Mouse (Mus musculus) midbrain, embryonic 16.5 days (tissue): ENCODE data around the gene Erap1. TPM values are rescaled to one million over a fixed set of nuclear protein-coding genes. Genes with fewer than 3 reads are reported as not detected.
A peak's percentile ranks its signal among the peaks of the same experiment; 100 is the strongest.
"Not testable (repeated sequence)": the region's sequence is repeated elsewhere in the genome, so short reads cannot be mapped to it uniquely, and the experiment has no call there.

ENCODE experiments used
- ATAC-seq: fragments of 200-750 bp; cut with Nextera tagmentation; 2 replicates; pipeline ENCODE4 v1.8.0; 2017; ENCODE audit warnings: moderate TSS enrichment
- H3K27ac ChIP-seq: fragments of 300-500 bp; sonication (generic); 2 replicates; pipeline ENCODE4 v1.5.1; 2014; ENCODE audit warnings: mild to moderate bottlenecking, low read length, mixed read lengths
- H3K27me3 ChIP-seq: fragments of 300-500 bp; sonication (generic); 2 replicates; pipeline ENCODE4 v1.6.1; 2014; ENCODE audit warnings: low read depth, low read length, mixed read lengths; ENCODE audit not compliant: control insufficient read depth, insufficient read depth
- H3K36me3 ChIP-seq: fragments of 300-500 bp; sonication (generic); 2 replicates; pipeline ENCODE4 v1.6.1; 2014; ENCODE audit warnings: mild to moderate bottlenecking, low read length, moderate library complexity, mixed read lengths; ENCODE audit not compliant: control insufficient read depth, insufficient read depth
- H3K4me1 ChIP-seq: fragments of 300-500 bp; sonication (generic); 2 replicates; pipeline ENCODE4 v1.6.1; 2014; ENCODE audit warnings: mild to moderate bottlenecking, low read length, mixed read lengths; ENCODE audit not compliant: control insufficient read depth, insufficient read depth
- H3K4me2 ChIP-seq: fragments of 300-500 bp; sonication (generic); 2 replicates; pipeline ENCODE4 v1.6.1; 2014; ENCODE audit warnings: mild to moderate bottlenecking, low read length, mixed read lengths
- H3K4me3 ChIP-seq: fragments of 300-500 bp; sonication (generic); 2 replicates; pipeline ENCODE4 v1.5.1; 2014; ENCODE audit warnings: low read depth, mild to moderate bottlenecking, low read length, moderate library complexity, mixed read lengths
- H3K9ac ChIP-seq: fragments of 300-500 bp; sonication (generic); 2 replicates; pipeline ENCODE4 v1.6.1; 2014; ENCODE audit warnings: low read depth, low read length, mixed read lengths
- H3K9me3 ChIP-seq: fragments of 300-500 bp; sonication (generic); replicated peaks from 2 replicates; pipeline ENCODE4 v1.6.1; 2014; ENCODE audit warnings: mild to moderate bottlenecking, low read length, mixed read lengths; ENCODE audit not compliant: control insufficient read depth, poor library complexity, severe bottlenecking
- WGBS: fragments of 180-500 bp; shearing (Covaris S2); extraction: QIAGEN DNeasy Blood & Tissue Kit; methylation state at CpG from one replicate; pipeline ENCODE4 v1.1.7; 2014; 5-methylcytosine and 5-hydroxymethylcytosine counted together
- polyA plus RNA-seq: library from polyadenylated mRNA; unstranded; fragments of >200 nt; fragmentation: Nextera tagmentation; extraction: Ambion mirVana; gene quantifications from 2 replicates; pipeline ENCODE4 v1.2.1, GENCODE M21; 2015

The Erap1 gene
- polyA plus RNA-seq, 1 experiment from 2014 or later: 5.3 TPM

- Histone ChIP-seq H3K27ac (peak overlapping the region; percentile 73), H3K4me2 (peak overlapping the region; percentile 67), H3K36me3 (no peaks in the 10 kb centered on the region), H3K27me3 (no peaks in the 10 kb centered on the region), H3K4me1 (peaks cover 3% of the 10 kb centered on the region), H3K9me3 (no peaks in the 10 kb centered on the region), H3K9ac (peak overlapping the region; percentile 81), H3K4me3 (peak overlapping the region; percentile 53)
- ATAC-seq: peak; percentile 92
- WGBS: under 1% methylated on average over 47 of the region's 49 CpGs
Measured at GRCm38 (mm10) chr13:74639712-74640522, 549 bp downstream of the Erap1 start.

GRCm38 (mm10) chr13:74640523-74640920 is 1.2 kb downstream of the Erap1 start:
- peak overlapping the region; percentile 67 for H3K4me2 ChIP-seq
- 70% methylated on average over 3 of the region's 3 CpGs for WGBS

GRCm38 (mm10) chr13:74695497-74696193 is 56.3 kb downstream of the Erap1 start:
- no peaks in the 10 kb centered on the region for H3K9me3 ChIP-seq
- H3K4me3 ChIP-seq: no peak overlapping the region
- H3K27me3 ChIP-seq: no peaks in the 10 kb centered on the region
- no peaks in the 10 kb centered on the region for H3K4me1 ChIP-seq
- no peak for ATAC-seq
- no peaks in the 10 kb centered on the region for H3K36me3 ChIP-seq
- no peak overlapping the region for H3K27ac ChIP-seq
- 88% methylated on average over 5 of the region's 5 CpGs for WGBS
- H3K4me2 ChIP-seq: no peak overlapping the region
- no peak overlapping the region for H3K9ac ChIP-seq

More at GRCm38 (mm10) chr13:74640523-74640920, 1.2 kb downstream of the Erap1 start:
- H3K36me3 ChIP-seq, H3K9ac ChIP-seq, H3K9me3 ChIP-seq, H3K27me3 ChIP-seq, ATAC-seq, H3K27ac ChIP-seq, H3K4me1 ChIP-seq: not testable (repeated sequence)
- H3K4me3 ChIP-seq: peak overlapping the region; percentile 53

GRCm38 (mm10) chr13:74696225-74696624 is 56.9 kb downstream of the Erap1 start:
- no peak overlapping the region for H3K27ac ChIP-seq
- no peak for ATAC-seq

GRCm38 (mm10) chr13:74719002-74719401 is 79.6 kb downstream of the Erap1 start:
- H3K4me1 ChIP-seq: no peaks in the 10 kb centered on the region
- no peak overlapping the region for H3K27ac ChIP-seq
- H3K9me3 ChIP-seq: no peaks in the 10 kb centered on the region
- WGBS: 84% methylated on average over 2 of the region's 2 CpGs
- no peak overlapping the region for H3K4me2 ChIP-seq
- H3K36me3 ChIP-seq: no peaks in the 10 kb centered on the region
- ATAC-seq: no peak
- H3K4me3 ChIP-seq: no peak overlapping the region
- no peak overlapping the region for H3K9ac ChIP-seq
- H3K27me3 ChIP-seq: no peaks in the 10 kb centered on the region

More at GRCm38 (mm10) chr13:74696225-74696624, 56.9 kb downstream of the Erap1 start:
- no peak overlapping the region for H3K9ac ChIP-seq
- H3K4me1 ChIP-seq: no peaks in the 10 kb centered on the region
- H3K27me3 ChIP-seq: no peaks in the 10 kb centered on the region
- H3K9me3 ChIP-seq: no peaks in the 10 kb centered on the region
- 50% methylated on average over 3 of the region's 3 CpGs for WGBS
- no peak overlapping the region for H3K4me2 ChIP-seq
- H3K4me3 ChIP-seq: no peak overlapping the region
- H3K36me3 ChIP-seq: no peaks in the 10 kb centered on the region

- Histone ChIP-seq H3K27me3 (no peaks in the 10 kb centered on the region), H3K4me2 (no peak overlapping the region), H3K36me3 (no peaks in the 10 kb centered on the region), H3K4me1 (no peaks in the 10 kb centered on the region), H3K9me3 (no peaks in the 10 kb centered on the region), H3K9ac (no peak overlapping the region), H3K4me3 (no peak overlapping the region), H3K27ac (no peak overlapping the region)
- ATAC-seq: no peak
- 91% methylated on average over 4 of the region's 4 CpGs for WGBS
Measured at GRCm38 (mm10) chr13:74733726-74734125, 94.4 kb downstream of the Erap1 start.

- Histone ChIP-seq H3K9me3 (no peaks in the 10 kb centered on the region), H3K27me3 (no peaks in the 10 kb centered on the region), H3K4me3 (no peak overlapping the region), H3K36me3 (no peaks in the 10 kb centered on the region), H3K4me2 (no peak overlapping the region), H3K9ac (no peak overlapping the region), H3K4me1 (no peaks in the 10 kb centered on the region), H3K27ac (no peak overlapping the region)
- ATAC-seq: no peak
- 92% methylated on average over 5 of the region's 5 CpGs for WGBS
Measured at GRCm38 (mm10) chr13:74735834-74736233, 96.5 kb downstream of the Erap1 start.

- ATAC-seq: no peak
- Histone ChIP-seq H3K9ac (no peak overlapping the region), H3K27me3 (no peaks in the 10 kb centered on the region), H3K9me3 (no peaks in the 10 kb centered on the region), H3K4me3 (no peak overlapping the region), H3K27ac (no peak overlapping the region), H3K4me1 (no peaks in the 10 kb centered on the region), H3K36me3 (no peaks in the 10 kb centered on the region), H3K4me2 (no peak overlapping the region)
- 82% methylated on average over 2 of the region's 2 CpGs for WGBS
Measured at GRCm38 (mm10) chr13:74736396-74736795, 97.0 kb downstream of the Erap1 start.
